Mouse (Mus musculus) retina, postnatal 7 days (tissue): ENCODE data around the gene Aldh3b1.

Source experiments
- DNase-seq: peaks from one replicate; pipeline ENCODE4 v3.0.0-alpha.2; 2012; ENCODE audit warnings: low read depth, low spot score

Gene Aldh3b1

DNA sequence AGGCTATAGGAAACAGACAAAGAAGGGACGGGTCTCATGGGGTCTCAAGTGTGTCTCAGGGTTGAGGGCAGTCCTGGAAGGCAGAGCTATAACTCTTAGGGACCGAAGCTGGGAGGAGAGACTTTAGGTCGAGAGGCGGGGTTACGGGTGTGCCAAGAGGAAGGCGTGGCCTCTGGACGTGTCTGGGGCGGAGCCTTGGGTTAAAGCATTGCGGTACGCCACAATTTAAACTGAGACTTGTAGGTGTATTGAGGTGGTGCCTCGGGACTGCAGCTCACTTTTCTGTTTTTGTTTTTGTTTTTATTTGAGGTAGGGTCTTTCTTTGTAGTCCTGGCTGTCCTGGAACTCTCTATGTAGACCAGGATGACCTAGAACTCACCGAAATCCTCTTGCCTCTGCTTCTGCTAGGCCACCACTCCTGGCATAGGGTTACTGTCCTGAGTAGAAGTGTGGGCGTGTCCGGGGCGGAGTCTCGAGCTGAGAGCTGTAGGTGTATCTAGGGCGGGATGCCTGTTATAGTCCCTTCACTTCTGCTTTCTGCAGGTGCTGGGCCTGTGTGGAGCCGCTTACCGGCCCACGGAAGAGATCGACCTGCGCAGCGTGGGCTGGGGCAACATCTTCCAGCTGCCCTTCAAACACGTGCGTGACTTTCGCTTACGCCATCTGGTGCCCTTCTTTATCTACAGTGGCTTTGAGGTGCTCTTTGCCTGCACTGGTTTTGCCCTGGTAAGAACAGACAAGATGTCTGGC lies 13.6 kb upstream of the Aldh3b1 start:
- no peak for DNase-seq

DNA sequence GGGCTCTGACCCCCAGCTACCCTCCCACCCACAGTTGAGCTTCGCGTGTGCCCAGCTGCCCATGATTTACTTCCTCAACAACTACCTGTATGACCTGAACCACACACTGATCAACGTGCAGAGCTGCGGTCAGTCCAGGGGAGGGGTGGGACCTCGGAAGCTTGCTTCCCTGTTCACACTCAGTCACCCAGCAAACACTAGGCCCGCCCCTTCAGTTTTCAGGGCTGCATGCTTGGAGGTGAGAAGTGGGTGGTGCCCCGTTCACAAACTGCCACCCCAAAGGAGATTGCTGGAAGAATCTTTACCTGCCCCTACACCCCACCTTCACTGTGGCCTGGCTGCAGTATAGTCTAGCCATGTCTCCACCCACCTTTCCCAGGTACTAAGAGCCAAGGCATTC lies 12.7 kb upstream of the Aldh3b1 start:
- DNase-seq: no peak

DNA sequence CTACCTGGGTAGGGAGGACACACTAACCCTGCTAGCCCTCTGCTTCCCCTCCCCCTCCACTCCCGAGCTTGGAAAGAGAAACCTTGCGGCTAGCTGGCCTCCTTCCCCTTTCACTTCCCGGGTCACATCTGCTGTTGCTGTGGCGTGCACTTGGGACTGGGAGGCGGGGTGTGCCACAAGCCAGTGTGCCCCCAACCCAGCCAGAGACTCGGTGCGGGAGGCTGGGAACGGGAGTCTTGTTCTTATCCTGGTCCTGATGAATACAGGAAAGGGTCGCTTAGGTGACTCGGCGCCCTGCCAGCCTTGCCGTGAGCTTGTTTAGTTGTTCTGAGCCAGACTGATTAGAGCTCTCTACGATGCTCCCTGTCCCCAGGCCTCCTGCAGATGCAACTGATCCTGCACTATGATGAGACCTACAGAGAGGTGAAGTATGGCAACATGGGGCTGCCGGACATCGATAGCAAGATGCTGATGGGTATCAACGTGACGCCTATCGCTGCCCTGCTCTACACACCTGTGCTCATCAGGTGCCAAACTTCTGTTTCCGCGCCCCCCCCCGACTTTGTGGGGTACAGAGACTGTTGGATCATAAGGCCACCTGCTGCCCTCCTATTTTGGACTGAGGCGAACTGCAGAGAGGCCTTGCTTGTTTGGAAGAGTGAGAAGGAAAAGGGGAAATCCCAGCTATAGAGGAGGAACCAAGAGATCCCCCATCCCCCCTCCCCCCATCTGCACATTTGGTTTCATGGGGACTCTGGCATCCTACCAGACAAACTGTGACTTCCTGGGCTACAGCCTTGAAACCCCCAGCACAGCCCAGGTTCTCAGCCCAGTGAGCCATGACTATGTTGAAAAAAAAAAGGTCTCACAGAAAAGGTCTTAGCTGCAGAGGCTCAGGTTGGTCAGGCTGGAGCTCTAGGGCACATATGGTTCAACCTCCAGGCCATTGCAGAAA lies 6.6 kb upstream of the Aldh3b1 start:
- DNase-seq: no peak

DNA sequence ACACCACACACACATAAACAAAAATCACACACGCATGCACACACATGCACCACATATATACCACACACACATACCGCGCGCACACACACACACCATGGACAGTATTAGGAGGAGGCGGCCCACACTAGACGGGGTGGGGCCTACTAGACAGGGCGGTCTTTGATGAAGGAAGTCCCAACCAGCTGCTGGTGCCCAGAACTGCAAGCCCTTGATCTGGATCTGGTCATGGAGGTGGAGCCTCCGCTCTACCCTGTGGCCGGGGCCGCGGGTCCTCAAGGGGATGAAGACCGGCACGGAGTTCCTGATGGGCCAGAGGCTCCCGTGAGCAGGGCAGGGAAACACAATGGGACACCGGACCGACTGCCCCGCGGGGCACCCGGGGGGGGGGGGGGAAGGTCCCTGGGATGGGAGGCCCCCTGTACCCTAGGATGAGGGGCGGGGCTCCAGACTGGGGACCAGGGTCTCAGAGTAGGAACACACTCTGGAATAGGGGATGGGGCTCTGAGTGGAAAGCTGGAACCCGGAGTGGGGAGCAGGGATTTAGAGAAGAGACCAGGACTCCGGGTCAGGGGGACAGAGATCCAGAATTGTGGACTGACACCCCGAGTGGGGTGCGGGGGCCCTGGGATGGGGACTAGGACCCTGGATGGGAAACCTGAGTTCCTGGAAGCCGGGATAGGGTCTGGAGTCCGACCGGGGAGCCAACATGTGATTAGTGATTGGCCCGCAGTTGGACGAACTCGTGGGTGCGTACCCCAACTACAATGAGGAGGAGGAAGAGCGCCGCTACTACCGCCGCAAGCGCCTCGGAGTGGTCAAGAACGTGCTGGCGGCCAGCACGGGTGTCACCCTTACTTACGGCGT lies 5.7 kb upstream of the Aldh3b1 start, which contains the start of gene Unc93b1:
Unc93b1 (plus strand) TSS at position 155 of the 864 bp plus-strand sequence.
- no peak for DNase-seq

DNA sequence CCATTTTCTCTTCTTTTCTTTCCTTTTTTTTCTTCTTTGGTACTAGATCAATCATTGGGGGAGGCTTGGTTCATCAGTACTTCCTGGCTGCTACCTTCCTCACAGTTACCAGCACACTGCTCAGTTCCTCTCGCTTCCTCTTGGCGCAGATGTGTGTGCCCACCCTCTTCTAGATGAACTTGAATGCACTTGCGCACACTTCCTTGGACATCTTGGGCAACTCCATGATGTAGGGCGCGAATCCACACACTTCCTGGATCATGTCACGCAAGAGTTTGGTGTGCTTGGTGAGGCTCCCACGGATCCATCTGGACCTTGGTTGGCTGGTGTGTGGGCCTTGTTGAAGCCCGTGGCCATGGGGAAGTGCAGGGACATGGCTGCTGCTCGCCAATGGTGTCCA lies 2.1 kb upstream of the Aldh3b1 start:
- no peak for DNase-seq

DNA sequence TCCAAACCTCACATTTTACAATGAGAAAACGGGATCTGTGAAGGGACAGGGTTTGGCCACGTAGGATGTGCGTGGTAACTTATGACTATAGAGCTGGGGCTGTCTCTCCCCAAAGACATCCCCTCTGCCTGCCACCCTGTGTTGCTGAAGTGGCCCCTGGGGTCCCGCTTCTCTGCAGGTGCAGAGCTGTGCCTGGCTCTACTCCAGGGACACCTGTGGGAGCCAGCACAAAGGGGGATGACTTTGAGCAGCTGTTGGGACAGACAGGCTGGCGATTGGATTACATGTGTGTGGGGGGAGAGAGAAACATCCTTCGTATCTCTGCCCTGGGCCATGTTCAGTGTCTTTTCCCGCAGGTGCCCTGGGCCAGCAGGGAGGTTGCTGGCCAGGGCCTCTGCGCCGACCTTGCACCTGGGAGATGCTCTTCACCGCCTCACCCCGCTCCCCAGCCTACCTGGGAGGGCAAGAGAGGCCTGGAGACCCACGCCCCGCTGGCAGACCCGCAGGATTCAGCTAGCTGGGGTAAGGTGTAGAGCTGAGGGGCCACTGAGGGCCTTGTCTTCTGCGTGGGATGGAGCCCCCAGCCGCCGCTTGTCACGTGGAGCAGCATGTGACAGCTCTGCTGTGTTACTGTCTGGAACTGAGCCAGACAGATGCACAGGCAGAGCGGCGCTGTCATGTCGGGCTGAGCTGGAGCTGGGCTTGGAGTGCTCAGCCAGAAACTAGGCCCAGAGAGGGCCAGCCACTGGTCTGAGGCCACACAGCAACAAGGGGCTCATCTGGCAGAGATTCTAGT lies 852 bp upstream of the Aldh3b1 start:
- no peak for DNase-seq

DNA sequence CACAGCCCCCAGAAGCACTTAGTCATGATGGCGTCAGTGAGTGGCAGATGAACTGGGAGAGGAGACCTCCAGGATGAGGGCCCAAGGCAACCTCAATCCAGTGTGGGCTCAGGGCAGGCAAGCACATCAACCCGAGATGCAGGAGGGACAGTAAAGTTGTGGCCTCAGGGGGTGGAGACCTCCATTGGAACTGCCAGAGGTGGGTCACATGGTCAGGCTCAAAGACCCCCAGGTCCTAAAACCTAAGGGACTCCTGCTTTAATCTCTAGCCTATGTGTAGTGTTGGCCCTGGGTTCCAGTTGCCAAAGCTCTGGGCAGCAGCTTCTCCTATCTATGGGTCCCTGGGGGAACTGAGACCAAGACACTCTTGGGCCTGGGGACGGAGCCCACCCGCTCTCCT lies 829 bp downstream of the Aldh3b1 start:
- DNase-seq: no peak

DNA sequence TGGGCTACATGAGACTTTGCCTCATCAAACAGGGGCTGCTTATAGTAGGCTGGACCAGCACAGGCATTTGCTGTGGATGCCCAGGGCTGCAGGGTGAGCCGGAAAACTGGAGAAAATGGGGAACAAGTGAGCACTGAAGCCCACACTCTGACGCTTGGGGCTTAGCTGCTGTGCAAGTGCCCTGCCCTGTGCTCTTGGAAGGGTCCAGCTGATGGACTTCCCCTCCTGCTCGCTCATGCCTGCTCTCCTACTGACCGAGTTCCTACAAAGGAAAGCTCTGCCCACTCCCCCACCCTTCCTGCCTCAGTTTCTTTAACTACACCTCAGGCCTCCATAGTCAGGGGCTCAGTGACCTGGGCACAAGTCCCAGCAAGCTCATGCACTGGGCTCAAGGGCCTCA lies 1.6 kb downstream of the Aldh3b1 start:
- DNase-seq: no peak

DNA sequence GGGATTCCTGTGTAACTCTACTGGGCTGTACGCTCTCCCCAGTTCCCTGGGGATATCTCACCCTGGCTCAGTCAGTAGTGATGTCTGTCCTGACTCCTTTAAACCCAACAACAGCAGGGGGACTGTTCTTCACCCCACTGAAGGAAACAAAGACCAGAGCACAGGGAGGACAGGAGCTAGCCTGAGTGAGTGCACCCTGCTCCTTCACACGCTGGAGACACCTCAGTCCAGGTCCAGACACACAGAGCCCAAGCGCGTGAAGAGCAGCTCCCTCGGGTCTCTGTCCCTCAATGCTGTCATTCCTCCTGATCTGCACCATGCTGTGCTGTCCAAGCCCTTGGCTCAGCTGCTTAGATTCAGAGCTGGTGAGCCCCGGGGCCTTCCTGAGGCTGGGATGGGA lies 2.9 kb downstream of the Aldh3b1 start:
- no peak for DNase-seq

DNA sequence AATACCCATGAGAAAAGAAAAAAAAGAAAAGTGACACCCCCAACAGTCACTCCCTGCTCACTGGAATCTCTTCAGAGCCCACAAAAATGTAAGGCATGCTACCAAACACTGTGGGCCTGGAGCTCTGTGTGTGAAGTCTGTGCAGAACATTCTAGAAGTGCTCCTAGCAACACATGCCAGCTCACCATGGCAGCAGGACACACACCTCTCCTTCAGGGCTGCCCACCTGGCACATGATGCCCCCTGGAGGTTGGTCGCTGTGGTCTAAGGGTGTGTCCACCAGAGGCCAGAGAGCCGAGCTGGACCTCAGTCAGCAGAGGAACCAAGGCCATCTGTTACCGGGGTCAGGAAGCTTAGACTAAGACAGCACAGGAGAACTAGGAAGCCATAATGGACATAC lies 3.3 kb downstream of the Aldh3b1 start:
- DNase-seq: no peak

DNA sequence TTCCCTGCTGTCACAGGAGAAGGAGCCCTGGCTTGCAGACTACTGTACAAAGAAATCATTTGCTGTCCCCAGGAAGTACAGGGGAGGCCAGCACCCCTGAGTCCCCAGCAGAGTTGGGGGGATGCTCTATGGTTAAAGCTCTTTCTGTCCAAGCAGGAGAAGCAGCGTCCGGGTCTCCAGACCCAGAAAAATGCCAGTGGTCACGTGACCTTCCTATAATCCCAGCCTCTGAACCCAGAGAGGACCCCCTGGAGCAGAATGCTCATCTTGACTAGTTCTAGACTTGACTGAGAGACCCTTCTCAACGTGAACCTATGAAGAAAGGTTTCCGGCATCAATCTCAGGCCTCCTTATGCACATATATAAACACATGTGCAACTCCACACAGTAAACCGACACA lies 3.7 kb downstream of the Aldh3b1 start:
- no peak for DNase-seq

DNA sequence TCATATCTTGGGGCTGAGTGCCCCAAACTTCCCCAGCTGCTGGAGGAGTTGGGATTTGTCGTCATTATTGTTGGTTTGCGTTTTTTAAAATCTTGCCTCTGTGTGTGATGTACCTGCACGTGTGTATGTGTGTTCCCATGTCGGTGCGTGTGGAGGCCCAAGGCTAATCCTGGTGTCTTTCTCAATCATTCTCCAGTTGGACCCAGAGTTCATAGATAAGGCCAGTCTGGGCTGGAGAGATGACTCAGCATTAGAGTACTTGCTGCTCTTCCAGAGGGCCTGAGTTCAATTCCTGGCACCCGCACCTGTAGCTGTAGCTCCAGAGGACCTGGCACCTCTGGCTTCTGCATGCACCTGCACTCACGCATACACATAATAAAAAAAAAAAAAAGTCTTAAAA lies 4.7 kb downstream of the Aldh3b1 start:
- DNase-seq: no peak

DNA sequence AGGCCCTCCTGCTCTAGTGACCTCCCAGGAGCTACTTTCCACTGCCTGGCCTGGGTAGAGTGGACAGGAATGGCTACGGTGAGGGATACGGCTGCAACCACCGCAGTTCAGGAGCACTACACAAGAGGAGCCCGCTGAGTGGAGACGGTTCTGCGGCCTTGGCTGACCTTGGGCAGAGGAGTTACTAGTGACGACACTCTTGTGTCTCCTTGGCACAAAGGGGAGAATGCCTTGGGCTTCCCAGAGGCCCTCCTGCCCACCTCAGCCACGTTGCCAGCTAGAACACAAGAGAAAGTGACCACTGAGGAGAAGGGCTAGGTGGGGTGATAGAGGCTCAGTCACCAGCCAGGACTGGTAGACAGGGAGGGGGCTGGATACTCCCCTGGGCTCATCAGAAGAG lies 5.4 kb downstream of the Aldh3b1 start:
- no peak for DNase-seq

DNA sequence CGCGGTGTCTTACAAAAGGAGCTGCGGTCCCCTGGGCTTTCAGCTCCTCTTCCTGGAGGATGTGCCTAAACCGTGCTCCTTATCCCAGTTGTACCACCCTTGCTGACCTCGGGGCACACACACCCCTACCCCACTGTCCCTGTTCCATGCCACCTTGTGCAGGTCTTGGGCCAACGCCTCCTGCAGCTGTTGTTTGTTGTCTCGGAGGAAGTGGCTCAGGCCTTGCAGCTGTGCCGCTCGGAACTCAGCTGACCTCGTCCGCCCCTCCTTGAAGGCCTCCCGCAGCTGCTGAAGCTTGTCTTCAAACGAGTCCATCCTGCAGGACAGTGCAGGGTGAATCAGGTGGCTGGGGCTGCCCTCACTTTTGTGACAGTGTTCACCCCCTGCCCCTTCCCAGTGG lies 6.0 kb downstream of the Aldh3b1 start:
- DNase-seq: no peak

DNA sequence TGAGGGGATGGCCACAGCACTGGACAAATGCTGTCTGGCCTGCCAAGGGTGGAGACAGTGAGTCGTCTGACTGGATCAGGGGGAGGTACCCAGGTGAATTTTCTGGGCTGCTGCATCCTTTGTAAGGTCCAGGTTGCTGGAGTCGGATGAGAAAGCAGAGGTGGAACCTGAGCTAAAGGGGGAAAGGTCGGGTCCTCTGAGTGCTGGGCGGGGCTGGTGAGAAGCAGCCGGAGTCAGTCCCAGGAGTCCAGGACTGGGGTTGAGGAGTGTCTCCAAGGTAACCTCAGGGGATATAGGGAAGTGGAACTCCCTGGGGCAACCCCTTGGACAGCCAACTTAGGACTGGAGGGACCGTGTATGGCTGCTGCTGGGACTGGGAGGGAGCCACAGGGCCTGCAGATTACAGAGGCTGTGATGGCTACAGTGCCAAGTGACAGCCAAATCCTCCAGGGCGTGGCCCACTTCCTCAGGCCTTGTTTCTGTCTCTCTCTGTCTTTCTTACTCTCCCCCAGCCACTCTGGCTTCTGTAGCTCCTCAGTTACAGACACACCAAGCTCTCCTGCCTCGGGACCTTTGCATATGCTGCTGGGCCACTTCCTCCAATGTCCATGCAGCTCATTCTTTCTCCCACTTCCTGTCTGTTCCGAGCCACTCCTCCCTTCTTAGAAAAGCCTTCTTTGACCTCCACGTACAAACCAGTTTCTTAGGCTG lies 6.8 kb downstream of the Aldh3b1 start:
- DNase-seq: no peak

DNA sequence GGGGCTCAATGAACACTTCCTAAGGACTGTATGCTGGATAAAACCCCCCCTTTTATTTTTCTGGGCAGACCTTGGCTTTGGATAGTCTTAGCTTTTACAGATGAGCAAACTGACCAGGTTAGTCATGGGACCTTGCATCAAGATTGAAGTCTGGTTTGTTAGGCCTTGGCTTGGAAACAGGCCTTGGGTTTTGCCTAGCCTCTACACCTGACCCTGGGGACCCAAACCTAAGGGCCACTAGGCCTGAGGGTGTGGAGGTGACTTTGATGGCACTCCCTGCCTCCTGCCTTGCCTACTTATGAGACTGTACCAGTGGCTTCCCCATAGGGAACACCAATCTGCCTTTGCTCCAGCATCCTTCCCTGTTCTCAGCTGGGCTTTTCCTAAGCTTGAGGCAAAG lies 9.7 kb downstream of the Aldh3b1 start:
- DNase-seq: no peak

DNA sequence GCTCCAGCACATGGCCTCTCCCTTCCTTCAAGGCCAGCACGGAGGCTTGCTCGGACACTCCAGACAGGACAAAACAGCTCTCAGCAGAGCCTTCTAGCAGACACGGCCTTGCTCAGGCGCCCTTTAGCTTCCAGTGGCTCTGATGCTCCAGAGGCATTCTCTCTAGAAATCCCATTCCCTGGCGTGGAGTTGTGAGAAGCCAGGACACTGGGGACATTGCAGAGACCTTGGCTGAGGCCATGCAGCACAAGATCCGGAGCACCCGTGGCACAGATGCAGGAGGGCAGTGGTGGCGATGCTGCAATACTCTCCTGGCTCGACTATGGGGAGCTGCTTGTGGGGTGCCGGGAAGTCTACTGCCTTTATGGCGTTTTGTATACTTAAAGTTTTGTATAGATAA lies 12.9 kb downstream of the Aldh3b1 start:
- no peak for DNase-seq

DNA sequence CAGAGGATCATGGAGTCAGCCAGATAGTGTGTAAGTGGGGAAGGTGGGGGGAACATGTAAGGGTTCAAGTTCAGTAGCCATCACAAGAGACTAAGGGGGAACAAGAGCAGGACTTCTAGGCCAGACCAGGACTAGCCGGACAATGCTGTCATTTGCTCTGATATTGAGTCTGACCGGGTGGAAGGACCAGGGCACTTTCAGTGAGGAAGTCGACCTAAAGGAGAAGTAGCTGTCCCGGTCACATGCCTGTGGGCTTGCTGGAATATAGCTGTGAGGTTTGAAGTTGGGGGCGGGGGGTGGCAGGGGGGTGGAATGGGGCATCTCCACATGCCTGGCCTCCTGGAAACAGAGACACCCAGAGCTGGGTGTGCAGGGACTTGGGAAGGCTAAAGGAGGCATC lies 15.1 kb downstream of the Aldh3b1 start:
- DNase-seq: no peak

DNA sequence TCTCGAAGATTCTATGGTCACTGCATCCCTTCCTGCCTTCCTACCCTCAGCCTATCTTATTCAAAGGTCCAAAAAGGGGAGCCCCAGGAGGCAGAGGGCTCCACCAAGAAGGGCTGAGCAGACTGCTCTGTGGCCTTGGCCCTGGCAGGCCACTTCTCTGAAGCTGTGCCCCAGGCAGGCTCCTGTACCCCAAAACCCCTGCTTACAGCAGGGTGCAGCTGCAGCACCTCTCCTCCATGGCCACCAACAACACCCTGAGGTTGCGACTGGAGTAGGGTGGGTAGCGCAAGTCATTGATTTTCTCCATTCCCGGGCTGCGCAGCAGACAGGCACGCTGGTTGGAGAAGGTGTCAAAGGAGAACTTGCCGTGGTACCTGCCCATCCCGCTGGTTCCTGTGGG lies 15.9 kb downstream of the Aldh3b1 start:
- no peak for DNase-seq
